Mouse (Mus musculus) embryonic fibroblast, embryonic 13.5 days (primary cell): Measurements from ENCODE around the gene Snx8.

ENCODE experiments used
- CTCF ChIP-seq: IDR thresholded peaks from 2 replicates; pipeline ENCODE4 v1.5.1; 2011; ENCODE audit warnings: mild to moderate bottlenecking, control low read depth, low read length, moderate library complexity, borderline replicate concordance; ENCODE audit not compliant: insufficient read depth
- POLR2A ChIP-seq: IDR thresholded peaks from 2 replicates; pipeline ENCODE4 v1.6.1; 2011; ENCODE audit warnings: low read depth, mild to moderate bottlenecking, control low read depth, low read length, moderate library complexity

- TF ChIP-seq CTCF (no peak), POLR2A (no peak)
Measured at GRCm38 (mm10) chr5:140374226-140374625, 14.8 kb downstream of the Snx8 start.
